7 mouse cellular contexts compared by ENCODE assay signal in genomic region chr16:29579787-29580176, GRCm38 (mm10). TPM values are rescaled to one million over a fixed set of nuclear protein-coding genes. Genes with fewer than 3 reads are reported as not detected.
DNase-seq lines count a peak whose midpoint lies in the region; ATAC-seq and TF ChIP-seq lines count a peak whose summit lies in the region.

No protein-coding gene starts in this region.

- no peak for TF ChIP-seq CTCF in liver, adult 2 months (IDR thresholded peaks at IDR 0.05; ENCODE audit: low read depth, low read length)

- no peaks in the 10 kb centered on the region for H3K27me3 ChIP-seq in liver, adult 2 months (ENCODE audit: control insufficient read depth, insufficient read depth, low read length)
- H3K27me3 ChIP-seq in stomach, embryonic 15.5 days (replicated peaks) = no peaks in the 10 kb centered on the region

- H3K27ac ChIP-seq in brown adipose tissue, adult 24 weeks (replicated peaks; ENCODE audit: low read depth, low read length) = peak overlapping the region; percentile 82
- peak overlapping the region; percentile 81 for H3K27ac ChIP-seq in liver, adult 2 months (replicated peaks; ENCODE audit: insufficient read depth, low read depth, low read length)
- no peak overlapping the region for H3K27ac ChIP-seq in stomach, embryonic 15.5 days

- H3K4me2 ChIP-seq in stomach, embryonic 15.5 days = peak overlapping the region; percentile 81

- 5% methylated on average over 12 of the region's 12 CpGs for WGBS in liver, adult 2 months
- WGBS in stomach, embryonic 15.5 days = 8% methylated on average over 12 of the region's 12 CpGs

- ATAC-seq in stomach, embryonic 15.5 days (ENCODE audit: insufficient read depth, low FRiP score, low read depth) = 0 out of 2 replicates have a peak, but pooled peaks have one; percentile 3

- peaks cover 4% of the 10 kb centered on the region for H3K4me1 ChIP-seq in brown adipose tissue, adult 24 weeks (ENCODE audit: control insufficient read depth, insufficient read depth, insufficient read length, low read length)
- peaks cover 3% of the 10 kb centered on the region for H3K4me1 ChIP-seq in liver, adult 2 months (ENCODE audit: control insufficient read depth, insufficient read depth, low read length)
- peaks cover 5% of the 10 kb centered on the region for H3K4me1 ChIP-seq in stomach, embryonic 15.5 days

- peak overlapping the region; percentile 94 for H3K9ac ChIP-seq in liver, adult 2 months (ENCODE audit: low read depth, low read length)
- peak overlapping the region; percentile 82 for H3K9ac ChIP-seq in stomach, embryonic 15.5 days

- peak; percentile 8 for DNase-seq in right cerebral cortex, postnatal 4 days
- DNase-seq in right cerebral cortex, postnatal 14 days = no peak
- peak; percentile 1 for DNase-seq in forelimb bud, embryonic 11.5 days (ENCODE audit: low read depth, low spot score)
- no peak for DNase-seq in liver, adult 2 months (ENCODE audit: extremely low read depth, low read depth, low spot score)
- DNase-seq in layer of hippocampus, postnatal 36 days = no peak

- H3K9me3 ChIP-seq in stomach, embryonic 15.5 days = no peaks in the 10 kb centered on the region

- peak overlapping the region; percentile 94 for H3K4me3 ChIP-seq in brown adipose tissue, adult 24 weeks (ENCODE audit: insufficient read depth, low read depth, low read length)
- peak overlapping the region; percentile 86 for H3K4me3 ChIP-seq in liver, adult 2 months (ENCODE audit: insufficient read depth, low read depth, low read length)
- peak overlapping the region; percentile 98 for H3K4me3 ChIP-seq in stomach, embryonic 15.5 days (replicated peaks)

- H3K79me2 ChIP-seq in liver, adult 2 months (ENCODE audit: control insufficient read depth, insufficient read depth, low read length) = peaks cover 10% of the 10 kb centered on the region; the same call in 1 of the 2 replicates

- H3K36me3 ChIP-seq in liver, adult 2 months (ENCODE audit: control insufficient read depth, insufficient read depth, low read length) = peaks cover under 1% of the 10 kb centered on the region; the same call in 1 of the 2 replicates
- H3K36me3 ChIP-seq in stomach, embryonic 15.5 days = no peaks in the 10 kb centered on the region

- TF ChIP-seq POLR2A in liver, adult 2 months (IDR thresholded peaks at IDR 0.05; ENCODE audit: extremely low read depth, insufficient read depth, low read length) = no peak

RNA-seq across cellular contexts. Expression of gene Opa1, which starts 0.6 kb away (rescaled TPM):
- 115 and 143 TPM in 2 replicates for polyA plus RNA-seq in brown adipose tissue, adult 24 weeks (2012; ENCODE audit: insufficient read depth, insufficient read length, missing spikeins)
- 48.9 and 52.3 TPM in 2 replicates for total RNA-seq in liver, adult 2 months (2014; rRNA removed)
- 12.2 and 13.7 TPM in 2 replicates for polyA plus RNA-seq in liver, adult 2 months (2012; rRNA removed)
- 26.9 and 31.8 TPM in 2 replicates for polyA plus RNA-seq in stomach, embryonic 15.5 days (2015; fragmentation: Nextera tagmentation; extraction: Ambion mirVana)
- 100 to 1,000 TPM; 104 TPM for total RNA-seq in layer of hippocampus, postnatal 36 days (2021)

RNA-seq across cellular contexts. Expression of gene Atp13a4, which starts 35.1 kb away (rescaled TPM):
- polyA plus RNA-seq in brown adipose tissue, adult 24 weeks (2012; ENCODE audit: insufficient read depth, insufficient read length, missing spikeins) = not detected in 2 replicates
- not detected in 2 replicates for total RNA-seq in liver, adult 2 months (2014; rRNA removed)
- polyA plus RNA-seq in liver, adult 2 months (2012; rRNA removed) = not detected in 2 replicates
- polyA plus RNA-seq in stomach, embryonic 15.5 days (2015; fragmentation: Nextera tagmentation; extraction: Ambion mirVana) = 0.18 TPM in 1 of 2 replicates, not detected in the other
- 10 to 100 TPM; 14.4 to 15.8 TPM for total RNA-seq in layer of hippocampus, postnatal 36 days (2021)

Comparison
In these comparisons a context has a peak if more than half of its experiments do, and no peak if none do; other contexts are left out.
1. DNase-seq: peak in right cerebral cortex, postnatal 4 days (single experiment) and forelimb bud, embryonic 11.5 days (single experiment); none in right cerebral cortex, postnatal 14 days (single experiment), liver, adult 2 months (single experiment) and layer of hippocampus, postnatal 36 days (0 of 2).
2. Peak in every context shown above with its lines, with median percentiles within 50 percentile points of each other: H3K4me3 ChIP-seq.